Mouse (Mus musculus) stomach, embryonic 14.5 days (tissue): Measurements from ENCODE around the gene Zer1. TPM values are rescaled to one million over a fixed set of nuclear protein-coding genes. Genes with fewer than 3 reads are reported as not detected.
"Not testable (repeated sequence)": the region's sequence is repeated elsewhere in the genome, so short reads cannot be mapped to it uniquely, and the experiment has no call there.

Experiments
- ATAC-seq: fragments of 200-750 bp; cut with Nextera tagmentation; 2 replicates; pipeline ENCODE4 v1.8.0; 2017; ENCODE audit warnings: low read depth, moderate TSS enrichment; ENCODE audit not compliant: insufficient number of reproducible peaks, insufficient read depth, low FRiP score
- H3K27ac ChIP-seq: fragments of 300-500 bp; sonication (generic); 2 replicates; pipeline ENCODE4 v1.5.1; 2014; ENCODE audit warnings: mild to moderate bottlenecking, low read length, moderate library complexity, mixed read lengths
- H3K27me3 ChIP-seq: fragments of 300-500 bp; sonication (generic); 2 replicates; pipeline ENCODE4 v1.6.1; 2014; ENCODE audit warnings: low read length, control low read depth, mixed read lengths; ENCODE audit not compliant: control insufficient read depth, insufficient read depth
- H3K36me3 ChIP-seq: fragments of 300-500 bp; sonication (generic); 2 replicates; pipeline ENCODE4 v1.6.1; 2014; ENCODE audit warnings: mild to moderate bottlenecking, control low read depth, low read length, moderate library complexity, mixed read lengths; ENCODE audit not compliant: control insufficient read depth, insufficient read depth
- H3K4me1 ChIP-seq: fragments of 300-500 bp; sonication (generic); 2 replicates; pipeline ENCODE4 v1.6.1; 2014; ENCODE audit warnings: low read length, control low read depth, mixed read lengths; ENCODE audit not compliant: control insufficient read depth, insufficient read depth
- H3K4me2 ChIP-seq: fragments of 300-500 bp; sonication (generic); replicated peaks from 2 replicates; pipeline ENCODE4 v1.6.1; 2014; ENCODE audit warnings: low read depth, low read length, control low read depth
- H3K4me3 ChIP-seq: fragments of 300-500 bp; sonication (generic); 2 replicates; pipeline ENCODE4 v1.5.1; 2014; ENCODE audit warnings: low read depth, low read length, control low read depth
- H3K9ac ChIP-seq: fragments of 300-500 bp; sonication (generic); replicated peaks from 2 replicates; pipeline ENCODE4 v1.6.1; 2014; ENCODE audit warnings: low read depth, mild to moderate bottlenecking, control low read depth, low read length, moderate library complexity, mixed read lengths
- H3K9me3 ChIP-seq: fragments of 300-500 bp; sonication (generic); 2 replicates; pipeline ENCODE4 v1.6.1; 2016; ENCODE audit warnings: low read depth, low read length, control low read depth; ENCODE audit not compliant: control insufficient read depth
- WGBS: fragments of 180-500 bp; shearing (Covaris S2); extraction: QIAGEN DNeasy Blood & Tissue Kit; methylation state at CpG from one replicate; pipeline ENCODE4 v1.1.7; 2014; 5-methylcytosine and 5-hydroxymethylcytosine counted together
- polyA plus RNA-seq: library from polyadenylated mRNA; unstranded; fragments of >200 nt; fragmentation: Nextera tagmentation; extraction: Ambion mirVana; gene quantifications from 2 replicates; pipeline ENCODE4 v1.2.1, GENCODE M21; 2014

The Zer1 gene
- polyA plus RNA-seq, 1 experiment from 2014 or later: 13.6 TPM

DNA sequence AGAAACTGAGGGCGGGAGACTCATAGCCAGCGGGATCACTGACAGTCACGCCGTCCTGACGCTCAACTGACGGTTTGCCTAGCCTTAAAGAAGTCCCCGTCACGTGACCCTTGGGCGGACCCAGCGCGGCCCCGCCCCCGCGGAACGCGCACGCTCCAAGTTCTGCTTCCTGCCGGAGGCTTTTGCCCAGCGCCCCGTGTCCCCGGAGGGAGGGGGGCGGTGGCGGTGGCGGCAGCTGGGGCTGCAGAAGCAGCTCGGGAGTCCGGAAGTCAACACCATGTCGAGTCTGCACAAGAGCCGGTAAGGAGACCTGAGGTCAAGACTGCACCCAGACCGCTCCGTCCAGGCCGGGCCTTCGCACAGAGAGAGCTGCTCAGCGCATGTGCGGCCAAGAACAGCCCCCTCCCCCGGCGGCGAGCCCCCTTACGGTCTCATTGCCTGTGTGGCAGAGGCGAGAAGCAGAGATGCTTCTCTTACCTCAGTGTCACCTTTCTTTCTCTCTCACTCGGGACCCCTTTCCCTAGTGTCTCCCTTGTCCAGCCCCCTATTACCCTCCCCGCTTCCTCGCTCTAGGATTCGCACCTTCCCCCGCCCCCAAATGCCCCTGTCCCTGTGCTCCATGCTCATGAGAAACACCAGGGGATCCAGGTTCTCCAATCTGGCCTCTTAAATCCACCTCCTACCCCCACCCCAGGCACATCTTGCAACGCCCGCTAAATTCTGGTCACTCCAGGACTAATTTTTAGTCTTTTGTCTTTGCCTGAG lies 9.4 kb upstream of the Zer1 start, which contains the start of gene Tbc1d13:
Tbc1d13 (plus strand) TSS at position 134 of the 765 bp plus-strand sequence.
- peak within 1 kb of the TSS; percentile 88 for H3K4me2 ChIP-seq
- H3K27ac ChIP-seq: peak within 1 kb of the TSS; percentile 81
- peaks cover 17% of the 10 kb centered on the region for H3K4me1 ChIP-seq
- peak; percentile 92 for ATAC-seq
- H3K27me3 ChIP-seq: no peaks in the 10 kb centered on the region
- H3K4me3 ChIP-seq: peak within 1 kb of the TSS; percentile 86
- H3K36me3 ChIP-seq: peaks cover 6% of the 10 kb centered on the region; the same call in 1 of the 2 replicates
- peak within 1 kb of the TSS; percentile 71 for H3K9ac ChIP-seq
- H3K9me3 ChIP-seq: no peaks in the 10 kb centered on the region
- WGBS: under 1% methylated on average over 40 of the region's 46 CpGs

- no peaks in the 10 kb centered on the region for H3K9me3 ChIP-seq
- H3K4me2 ChIP-seq: peak overlapping the region; percentile 83
- peak overlapping the region; percentile 71 for H3K9ac ChIP-seq
- peaks cover 17% of the 10 kb centered on the region for H3K4me1 ChIP-seq
- H3K4me3 ChIP-seq: peak overlapping the region; percentile 86
- H3K36me3 ChIP-seq: peaks cover 6% of the 10 kb centered on the region; the same call in 1 of the 2 replicates
- H3K27ac ChIP-seq: peak overlapping the region; percentile 81
- WGBS: 19% methylated on average over 16 of the region's 16 CpGs
- ATAC-seq: no peak
- H3K27me3 ChIP-seq: no peaks in the 10 kb centered on the region
Observed at GRCm38 (mm10) chr2:30132801-30133612, 8.6 kb upstream of the Zer1 start.

- H3K4me1 ChIP-seq: peaks cover 17% of the 10 kb centered on the region
- WGBS: 66% methylated on average over 5 of the region's 5 CpGs
- not testable (repeated sequence) for ATAC-seq, H3K4me2 ChIP-seq, H3K27me3 ChIP-seq, H3K27ac ChIP-seq, H3K4me3 ChIP-seq, H3K36me3 ChIP-seq, H3K9ac ChIP-seq, H3K9me3 ChIP-seq
Observed at GRCm38 (mm10) chr2:30131240-30131639, 6.9 kb upstream of the Zer1 start.

DNA sequence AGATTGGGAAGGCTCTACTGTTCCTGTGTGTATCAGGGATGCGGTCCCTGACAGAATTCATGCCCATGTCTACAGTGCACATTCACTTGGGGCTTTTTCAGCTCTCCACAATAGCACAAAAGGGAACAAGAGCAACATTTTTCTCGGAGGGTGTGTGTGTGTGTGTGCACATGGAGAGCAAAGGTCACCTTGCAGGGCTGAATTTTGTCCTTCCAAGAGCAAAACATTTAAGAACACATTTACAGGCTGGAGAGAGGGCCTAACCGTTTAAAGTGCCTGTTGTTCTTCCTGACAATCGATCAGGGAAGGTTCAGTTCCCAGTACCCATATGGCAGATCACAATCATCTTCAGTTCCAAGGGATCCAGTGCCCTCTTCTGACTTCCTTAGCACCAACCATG lies 5.8 kb upstream of the Zer1 start:
- Histone ChIP-seq H3K36me3 (no peaks in the 10 kb centered on the region), H3K27ac (no peak overlapping the region), H3K27me3 (no peaks in the 10 kb centered on the region), H3K4me1 (peaks cover 19% of the 10 kb centered on the region), H3K4me2 (no peak overlapping the region), H3K4me3 (no peak overlapping the region), H3K9ac (no peak overlapping the region), H3K9me3 (no peaks in the 10 kb centered on the region)
- ATAC-seq: no peak
- 77% methylated on average over 4 of the region's 4 CpGs for WGBS

DNA sequence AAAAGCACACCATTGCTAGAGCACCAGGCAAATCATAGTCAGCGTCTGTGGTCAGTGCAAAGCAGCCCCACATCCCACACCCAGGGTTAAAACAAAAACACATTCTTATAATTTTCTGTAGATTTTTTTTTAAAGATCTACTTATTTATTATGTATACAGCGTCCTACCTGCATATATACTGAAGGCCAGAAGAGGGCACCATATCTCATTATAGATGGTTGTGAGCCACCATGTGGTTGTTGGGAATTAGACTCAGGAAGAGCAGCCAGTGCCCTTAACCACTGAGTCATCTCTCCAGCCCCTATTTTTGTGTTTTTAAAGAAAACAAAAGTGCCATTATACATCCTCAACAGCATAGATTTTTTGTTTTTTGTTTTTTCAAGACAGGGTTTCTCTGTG lies 4.4 kb upstream of the Zer1 start:
- Histone ChIP-seq H3K36me3 (no peaks in the 10 kb centered on the region), H3K4me3 (no peak overlapping the region), H3K4me2 (no peak overlapping the region), H3K27ac (no peak overlapping the region), H3K27me3 (no peaks in the 10 kb centered on the region), H3K9me3 (no peaks in the 10 kb centered on the region), H3K4me1 (peaks cover 16% of the 10 kb centered on the region; the same call in 1 of the 2 replicates), H3K9ac (no peak overlapping the region)
- no peak for ATAC-seq
- WGBS: 30% methylated on average over 2 of the region's 2 CpGs

- no peaks in the 10 kb centered on the region for H3K27me3 ChIP-seq
- H3K36me3 ChIP-seq: no peaks in the 10 kb centered on the region
- peak overlapping the region; percentile 92 for H3K27ac ChIP-seq
- ATAC-seq: peak; percentile 70; the same call in 1 of the 2 replicates
- WGBS: 1% methylated on average over 44 of the region's 44 CpGs
- H3K9me3 ChIP-seq: no peaks in the 10 kb centered on the region
- H3K4me1 ChIP-seq: peaks cover 15% of the 10 kb centered on the region; the same call in 1 of the 2 replicates
- H3K9ac ChIP-seq: peak overlapping the region; percentile 69
- peak overlapping the region; percentile 92 for H3K4me2 ChIP-seq
- H3K4me3 ChIP-seq: peak overlapping the region; percentile 85
Observed at GRCm38 (mm10) chr2:30123729-30124471, 485 bp downstream of the Zer1 start.

DNA sequence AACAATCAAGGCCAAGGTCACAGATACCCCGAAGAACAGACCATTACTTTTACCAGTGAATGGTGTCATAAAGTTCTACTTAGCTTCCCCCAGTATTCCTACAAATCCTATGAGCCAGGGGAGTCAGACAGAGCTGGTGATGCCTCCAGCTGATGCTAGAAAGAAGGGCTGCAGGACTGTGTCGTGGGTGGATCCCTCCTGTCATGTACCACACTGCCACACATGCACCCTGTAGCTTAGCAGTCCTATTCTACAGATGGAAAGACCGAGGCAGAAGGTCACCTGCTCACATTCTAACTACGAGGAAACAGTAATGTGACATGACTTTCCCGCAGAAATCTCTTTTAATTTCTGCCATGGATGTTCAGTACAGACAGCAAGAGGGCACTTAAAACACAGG lies 1.6 kb downstream of the Zer1 start:
- no peaks in the 10 kb centered on the region for H3K36me3 ChIP-seq
- H3K27ac ChIP-seq: no peak overlapping the region
- no peak overlapping the region for H3K4me3 ChIP-seq
- no peaks in the 10 kb centered on the region for H3K27me3 ChIP-seq
- H3K9ac ChIP-seq: no peak overlapping the region
- no peak for ATAC-seq
- peaks cover 15% of the 10 kb centered on the region; the same call in 1 of the 2 replicates for H3K4me1 ChIP-seq
- WGBS: 86% methylated on average over 5 of the region's 5 CpGs
- no peaks in the 10 kb centered on the region for H3K9me3 ChIP-seq
- H3K4me2 ChIP-seq: no peak overlapping the region

DNA sequence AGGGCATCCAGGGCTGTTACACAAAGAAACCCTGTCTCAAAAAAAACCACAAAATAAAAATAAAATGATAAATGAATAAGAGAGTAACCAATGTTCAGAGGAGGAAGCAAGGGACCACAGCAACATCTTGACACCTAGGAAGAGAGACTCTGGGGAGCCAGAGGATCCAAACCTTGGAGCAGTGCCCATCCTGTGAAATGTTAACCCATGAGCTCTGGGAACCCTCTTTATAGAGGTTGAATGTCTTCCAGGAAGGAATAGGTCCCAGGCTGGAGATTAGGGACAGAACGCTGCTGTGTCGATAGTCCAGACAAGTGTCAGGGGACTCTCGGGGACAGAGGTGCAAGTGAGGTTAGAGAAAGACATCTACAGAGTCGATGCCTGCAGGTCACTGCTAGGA lies 4.1 kb downstream of the Zer1 start:
- Histone ChIP-seq H3K27me3 (no peaks in the 10 kb centered on the region), H3K4me2 (no peak overlapping the region), H3K27ac (no peak overlapping the region), H3K9ac (no peak overlapping the region), H3K4me1 (peaks cover 14% of the 10 kb centered on the region; the same call in 1 of the 2 replicates), H3K4me3 (no peak overlapping the region), H3K9me3 (no peaks in the 10 kb centered on the region), H3K36me3 (no peaks in the 10 kb centered on the region)
- WGBS: 91% methylated on average over 4 of the region's 4 CpGs
- ATAC-seq: no peak
